Mouse (Mus musculus): ENCODE measurements around the gene Avpr1a.

Gene Avpr1a

GRCm38 (mm10) chr10:122447861-122448716 lies at the start of gene Avpr1a:
Avpr1a (plus strand) TSS chr10:122448499.
- DNase-seq = no peak

GRCm38 (mm10) chr10:122402270-122402669 lies 46.0 kb upstream of the Avpr1a start:
- no peak for DNase-seq

- no peak for DNase-seq
These were observed 42.0 kb upstream of the Avpr1a start for GRCm38 (mm10) chr10:122406333-122406732.

GRCm38 (mm10) chr10:122408697-122409409 lies 39.4 kb upstream of the Avpr1a start:
- DNase-seq = no peak

GRCm38 (mm10) chr10:122410791-122411190 lies 37.5 kb upstream of the Avpr1a start:
- no peak for DNase-seq

GRCm38 (mm10) chr10:122432690-122433089 lies 15.6 kb upstream of the Avpr1a start:
- DNase-seq = no peak

GRCm38 (mm10) chr10:122447275-122447674 lies 1.0 kb upstream of the Avpr1a start:
- DNase-seq = peak; percentile 14

GRCm38 (mm10) chr10:122448717-122449611 lies 665 bp downstream of the Avpr1a start:
- no peak for DNase-seq

GRCm38 (mm10) chr10:122449856-122450255 lies 1.6 kb downstream of the Avpr1a start:
- no peak for DNase-seq

- no peak for DNase-seq
These were observed 5.2 kb downstream of the Avpr1a start for GRCm38 (mm10) chr10:122453466-122453865.

- no peak for DNase-seq
These were observed 7.5 kb downstream of the Avpr1a start for GRCm38 (mm10) chr10:122455793-122456192.

GRCm38 (mm10) chr10:122476846-122477245 lies 28.5 kb downstream of the Avpr1a start:
- no peak for DNase-seq

- DNase-seq = no peak
These were observed 50.3 kb downstream of the Avpr1a start for GRCm38 (mm10) chr10:122498551-122498950.

GRCm38 (mm10) chr10:122499306-122499705 lies 51.0 kb downstream of the Avpr1a start:
- no peak for DNase-seq
